Mouse (Mus musculus) left cerebral cortex, postnatal 4 days (tissue): ENCODE results near the gene Mylk. TPM values are rescaled to one million over a fixed set of nuclear protein-coding genes. Genes with fewer than 3 reads are reported as not detected.
A peak's percentile ranks its signal among the peaks of the same experiment; 100 is the strongest.

Experiments
- DNase-seq: peaks from one replicate; pipeline ENCODE4 v3.0.0-alpha.2; 2022
- intact Hi-C: fragments of 180-260 bp; cut with DNase I; formaldehyde crosslinking; loops from one replicate; pipeline ENCODE4 v1.15.1; 2025
- total RNA-seq, 2 experiments: library from RNA; stranded (reverse); gene quantifications; 2 replicates each; pipeline ENCODE4 v1.2.3; 2021

Gene Mylk
- total RNA-seq, 2 experiments from 2014 or later = 6.6 to 8.6 TPM

DNA sequence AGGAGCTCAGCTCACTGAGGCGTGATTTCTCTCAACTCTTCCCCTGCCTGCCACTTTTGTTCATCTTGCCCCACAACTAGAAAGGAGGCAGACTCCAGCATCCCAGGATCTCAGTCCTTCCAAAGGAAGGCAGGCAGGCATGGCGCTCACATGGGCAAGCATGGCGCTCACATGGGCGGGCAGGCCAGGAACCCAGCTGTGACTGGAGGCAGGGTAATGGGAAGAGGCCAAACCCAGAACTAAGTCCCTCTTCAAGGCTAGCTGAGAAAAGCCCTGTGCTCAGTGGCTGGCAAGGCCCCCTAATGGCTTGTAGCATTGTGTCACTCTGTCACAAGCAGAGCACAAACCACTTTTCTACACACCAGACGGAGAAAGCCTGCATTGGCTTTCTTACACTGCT lies 223.2 kb downstream of the Mylk start:
- intact Hi-C loops = loop anchor here (5.0 to 10.0 kb wide), 2 partner anchors 66 to 303 kb away; no protein-coding TSS in a partner anchor
- DNase-seq = peak; percentile 45

DNA sequence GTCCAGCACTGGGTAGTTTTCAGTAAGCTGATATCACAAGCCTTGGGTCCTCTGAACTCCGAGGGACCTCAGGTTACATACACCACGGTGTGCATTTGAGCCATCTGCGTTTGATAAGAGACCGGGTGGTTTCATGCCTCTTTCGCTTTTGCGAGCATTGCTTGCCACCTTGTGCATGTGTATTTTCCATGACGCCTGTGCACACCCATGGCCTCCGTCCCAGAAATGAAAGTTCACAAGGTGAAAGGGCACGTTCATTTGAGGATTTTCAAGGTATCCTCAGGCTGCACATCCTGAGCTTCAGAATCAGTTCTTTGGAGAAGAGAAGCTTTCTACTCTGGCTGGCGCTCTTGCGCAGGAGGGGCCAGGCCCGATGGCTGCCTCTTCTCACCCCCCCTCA lies 227.5 kb downstream of the Mylk start:
- DNase-seq = no peak
- intact Hi-C loops = no loop called here

GRCm38 (mm10) chr16:34975544-34975943 lies 230.5 kb downstream of the Mylk start:
- DNase-seq = no peak
- intact Hi-C loops = no loop called here

- intact Hi-C loops = no loop called here
- DNase-seq = peak; percentile 21
Measured at GRCm38 (mm10) chr16:34976630-34977029, 231.6 kb downstream of the Mylk start.

- DNase-seq = no peak
- intact Hi-C loops = no loop called here
Measured at GRCm38 (mm10) chr16:34978018-34978417, 233.0 kb downstream of the Mylk start.

DNA sequence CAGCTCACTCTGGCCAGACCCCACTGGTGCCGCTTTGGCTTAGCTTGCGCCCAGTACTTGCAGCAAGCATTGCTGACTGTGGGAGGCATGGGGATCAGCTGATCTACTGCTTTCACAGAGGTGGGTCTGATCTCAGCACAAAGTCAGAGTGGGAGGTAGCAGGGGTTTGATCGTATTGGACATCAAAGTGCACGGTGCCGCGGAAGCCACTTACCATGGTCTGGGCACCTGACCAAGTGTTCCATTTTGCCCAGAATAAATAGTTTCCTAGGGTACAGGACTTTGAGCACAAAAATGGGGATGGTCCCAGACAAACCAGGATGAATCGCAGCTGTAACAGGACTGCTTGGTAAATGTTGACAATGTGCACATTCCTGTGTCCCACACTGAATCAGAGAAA lies 236.0 kb downstream of the Mylk start:
- intact Hi-C loops = no loop called here
- DNase-seq = no peak

DNA sequence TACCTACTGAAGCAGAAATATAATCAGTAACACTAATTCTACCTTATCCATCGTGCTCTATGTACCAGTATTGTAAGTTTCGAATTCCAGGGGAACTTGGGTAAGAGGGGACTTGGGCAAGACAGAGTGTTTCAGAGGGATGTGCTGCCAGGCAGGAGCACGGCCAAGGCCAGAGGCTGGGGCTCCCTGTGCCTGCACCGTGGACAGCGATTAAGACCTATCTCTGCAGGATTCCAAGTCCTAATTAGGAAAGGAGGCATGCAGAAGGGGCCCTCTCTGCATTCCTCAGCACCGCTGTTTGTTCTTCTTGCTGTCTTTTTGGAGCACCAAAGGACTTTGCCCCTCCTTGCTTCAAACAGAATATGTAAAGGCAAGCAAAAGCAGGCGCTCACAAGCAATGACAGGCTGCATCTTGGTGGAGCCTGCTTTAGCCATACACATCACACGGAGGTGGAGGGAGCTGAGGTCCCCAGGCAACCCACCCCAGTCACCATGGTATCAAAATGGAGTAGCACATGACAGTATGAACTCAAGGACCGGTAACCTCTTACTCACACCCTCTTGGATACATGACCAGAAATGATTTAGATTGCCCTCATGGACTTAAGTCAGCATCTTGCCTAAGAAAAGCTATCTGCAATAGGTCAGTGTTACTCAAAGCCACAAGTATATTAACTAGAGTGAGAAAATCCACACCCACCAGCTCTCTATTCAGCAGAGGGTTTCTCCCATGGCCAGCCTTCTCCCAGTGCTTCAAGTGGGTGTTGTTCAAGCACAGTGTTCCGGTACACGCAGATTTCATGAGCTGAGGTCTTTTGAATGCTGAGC lies 239.4 kb downstream of the Mylk start:
- DNase-seq = no peak

GRCm38 (mm10) chr16:34985031-34985346 lies 240.0 kb downstream of the Mylk start:
- DNase-seq = no peak
- intact Hi-C loops = no loop called here

More for the DNA sequence above, 239.4 kb downstream of the Mylk start:
- intact Hi-C loops = no loop called here

DNA sequence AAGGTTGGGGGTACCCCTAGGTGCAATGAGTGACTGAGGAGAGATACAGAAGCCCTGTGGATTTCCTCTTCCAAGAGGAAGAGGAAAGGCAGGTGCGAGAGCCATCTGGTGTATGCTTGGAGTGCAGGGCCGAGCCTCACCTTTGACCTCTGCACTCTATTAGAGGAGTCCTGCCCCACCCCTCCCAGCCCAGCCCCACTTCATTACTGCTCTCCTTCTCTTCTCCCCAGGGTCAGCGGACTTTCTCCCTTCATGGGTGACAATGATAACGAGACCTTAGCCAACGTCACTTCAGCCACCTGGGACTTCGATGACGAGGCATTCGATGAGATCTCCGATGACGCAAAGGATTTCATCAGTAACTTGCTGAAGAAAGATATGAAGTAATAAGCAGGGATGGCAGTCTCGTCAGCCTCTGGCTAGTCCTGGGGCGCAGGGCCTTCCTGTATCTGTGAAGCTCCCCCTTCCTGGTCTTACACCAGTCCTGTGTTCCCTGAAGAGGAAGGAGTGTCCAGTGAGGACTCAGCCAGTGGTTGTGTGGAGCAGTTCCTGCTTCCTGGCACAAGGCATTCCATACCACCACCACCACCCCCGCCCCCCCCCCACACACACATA lies 241.3 kb downstream of the Mylk start:
- intact Hi-C loops = no loop called here
- DNase-seq = no peak

- intact Hi-C loops = no loop called here
- no peak for DNase-seq
Measured at GRCm38 (mm10) chr16:34991365-34991764, 246.4 kb downstream of the Mylk start.

GRCm38 (mm10) chr16:34992854-34993253 lies 247.8 kb downstream of the Mylk start:
- DNase-seq = no peak
- intact Hi-C loops = no loop called here

GRCm38 (mm10) chr16:34993694-34994330 lies 248.8 kb downstream of the Mylk start:
- intact Hi-C loops = no loop called here
- no peak for DNase-seq

DNA sequence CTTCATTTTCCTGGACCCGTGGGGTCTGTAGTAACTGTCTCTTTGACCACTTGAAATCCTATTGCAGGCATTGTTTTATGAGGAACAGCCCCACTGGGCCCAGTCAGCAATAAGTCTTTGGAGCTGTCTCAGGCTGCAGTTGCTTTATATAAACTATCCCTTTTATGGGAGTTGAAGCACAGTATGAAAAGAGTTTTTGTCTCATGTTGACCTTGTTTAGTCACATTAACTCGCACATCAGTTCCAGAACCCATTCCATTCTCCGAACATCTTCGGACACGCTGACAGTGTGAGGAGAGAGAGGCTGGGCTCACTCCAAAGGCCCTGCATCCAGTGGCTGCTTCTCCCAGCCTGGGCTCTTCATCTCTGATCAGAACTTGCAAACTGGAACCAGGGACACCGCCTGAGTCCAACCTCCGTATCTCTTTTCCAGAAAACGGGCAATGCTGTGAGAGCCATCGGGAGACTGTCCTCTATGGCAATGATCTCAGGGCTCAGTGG lies 249.7 kb downstream of the Mylk start:
- no peak for DNase-seq
- intact Hi-C loops = no loop called here

GRCm38 (mm10) chr16:34996133-34996532 lies 251.1 kb downstream of the Mylk start:
- DNase-seq = peak; percentile 73
- intact Hi-C loops = no loop called here

GRCm38 (mm10) chr16:34997052-34997451 lies 252.0 kb downstream of the Mylk start:
- intact Hi-C loops = no loop called here
- no peak for DNase-seq

- intact Hi-C loops = no loop called here
Measured at GRCm38 (mm10) chr16:34997576-34997975, 252.6 kb downstream of the Mylk start.

GRCm38 (mm10) chr16:34999016-34999415 lies 254.0 kb downstream of the Mylk start:
- DNase-seq = no peak
- intact Hi-C loops = no loop called here

More at GRCm38 (mm10) chr16:34997576-34997975, 252.6 kb downstream of the Mylk start:
- no peak for DNase-seq

DNA sequence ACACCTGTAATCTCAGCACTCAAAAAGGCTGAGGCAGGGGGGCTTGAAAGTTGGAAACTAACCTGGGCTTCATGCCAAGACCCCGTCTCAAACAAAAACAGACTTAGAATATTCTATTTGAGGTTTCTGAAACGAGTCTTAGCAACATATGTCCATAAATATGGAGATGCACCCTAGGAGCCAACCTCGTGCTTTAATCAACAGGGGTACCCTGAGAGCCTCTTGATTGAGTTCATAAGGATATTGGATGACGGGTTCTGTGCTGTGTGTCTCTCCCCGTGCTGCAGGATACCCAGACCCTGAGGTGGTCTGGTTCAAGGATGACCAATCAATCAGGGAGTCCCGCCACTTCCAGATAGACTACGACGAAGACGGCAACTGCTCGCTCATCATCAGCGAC lies 255.0 kb downstream of the Mylk start:
- intact Hi-C loops = no loop called here
- no peak for DNase-seq

DNA sequence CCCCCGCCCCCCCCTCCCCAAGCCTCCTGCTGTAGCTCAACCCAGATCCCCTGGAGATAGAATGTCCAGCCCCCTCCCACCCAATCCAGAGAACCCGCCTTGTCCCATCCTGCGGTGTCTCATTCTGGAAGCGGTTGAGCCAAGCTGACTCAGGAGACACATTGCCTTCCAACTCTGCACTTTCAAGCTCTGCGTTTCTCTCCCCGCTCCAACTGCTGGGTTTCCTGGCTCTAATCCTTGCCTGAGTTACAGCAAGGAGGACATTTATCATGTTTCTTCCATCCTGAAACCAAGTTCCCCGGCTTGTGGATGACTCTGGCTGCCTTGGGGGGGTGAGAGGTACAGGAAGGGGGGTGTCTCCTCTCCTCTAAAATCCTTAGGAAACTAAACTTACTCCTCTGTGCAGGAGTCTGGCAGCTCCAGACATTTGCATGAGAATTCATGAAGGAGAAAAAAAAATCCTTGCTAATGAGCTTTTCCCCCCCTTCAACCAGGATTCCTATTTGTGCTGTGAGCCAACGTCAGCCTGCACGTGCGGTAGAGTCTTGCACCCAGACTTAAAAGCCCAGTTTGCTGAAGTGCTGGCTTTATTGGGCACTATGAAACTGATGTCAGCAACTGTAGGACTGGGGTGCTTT lies 256.0 kb downstream of the Mylk start:
- DNase-seq = no peak
- intact Hi-C loops = no loop called here

DNA sequence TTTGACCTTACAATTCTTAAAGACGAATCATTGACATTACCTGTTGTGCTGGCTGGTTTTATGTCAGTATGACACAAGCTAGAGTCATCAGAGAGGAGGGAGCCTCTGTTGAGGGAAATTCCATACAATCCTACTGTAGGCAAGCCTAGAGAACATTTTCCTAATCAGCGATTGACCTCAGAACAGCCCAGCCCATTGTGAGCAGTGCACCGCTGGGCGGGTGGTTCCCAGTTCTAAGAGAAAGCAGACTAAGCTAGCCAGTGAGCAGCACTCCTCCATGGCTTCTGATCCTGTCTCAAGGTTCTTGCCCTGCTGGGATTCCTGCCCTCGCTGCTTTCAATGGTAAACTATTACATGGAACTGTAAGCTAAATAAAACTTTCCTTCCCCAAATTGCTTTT lies 259.3 kb downstream of the Mylk start:
- DNase-seq = no peak
- intact Hi-C loops = no loop called here

GRCm38 (mm10) chr16:35004756-35005155 lies 259.7 kb downstream of the Mylk start:
- intact Hi-C loops = no loop called here
- DNase-seq = no peak
